Mouse (Mus musculus): ENCODE measurements at regions not wholly inside any gene's neighbourhood (a gene's known extent, or its start where the extent isn't known, plus 50 kb on each side); places are given as distances from the start of the nearest gene placed in this dataset.

DNA sequence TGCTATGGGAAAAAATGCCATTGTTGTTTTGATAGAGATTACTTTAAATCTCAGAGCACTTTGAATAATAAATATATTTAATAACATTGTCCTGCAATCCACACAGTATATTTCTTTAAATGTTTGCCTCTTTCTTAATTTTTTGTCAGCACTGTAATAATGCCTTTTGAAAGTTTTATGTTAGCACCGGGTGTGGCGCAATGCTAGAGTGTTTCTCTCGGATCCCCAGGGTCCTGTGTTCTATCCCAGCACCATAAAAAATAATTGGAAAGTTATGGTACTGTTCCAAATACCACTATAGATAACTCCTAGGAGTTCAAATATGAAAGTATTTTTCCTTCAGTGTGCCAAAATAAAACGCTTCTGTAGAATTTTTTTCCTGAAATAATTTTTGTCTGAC is 147.6 kb downstream of the Fbxo4 start:
- Histone ChIP-seq H3K27me3 (ENCODE audit: control insufficient read depth, insufficient read depth, low read length, poor library complexity, severe bottlenecking) (no peaks in the 10 kb centered on the region), H3K27ac (ENCODE audit: insufficient read depth, low read length) (no peak overlapping the region), H3K4me3 (ENCODE audit: low read depth, low read length) (no peak overlapping the region), H3K36me3 (ENCODE audit: control insufficient read depth, insufficient read depth, low read length, poor library complexity, severe bottlenecking) (no peaks in the 10 kb centered on the region), H3K4me1 (ENCODE audit: control insufficient read depth, insufficient read depth, low read length) (no peaks in the 10 kb centered on the region), H3K9me3 (replicated peaks; ENCODE audit: control insufficient read depth, insufficient read depth, low read length, poor library complexity, severe bottlenecking) (no peaks in the 10 kb centered on the region), H3K9ac (ENCODE audit: low read depth, poor library complexity, severe bottlenecking) (no peak overlapping the region)
- TF ChIP-seq EP300 (IDR thresholded peaks at IDR 0.05; ENCODE audit: insufficient read depth, low read depth, low read length) (no peak), POLR2A (IDR thresholded peaks at IDR 0.05; ENCODE audit: insufficient read depth, low read length) (no peak), CTCF (IDR thresholded peaks at IDR 0.05; ENCODE audit: low read depth, low read length) (no peak)

DNA sequence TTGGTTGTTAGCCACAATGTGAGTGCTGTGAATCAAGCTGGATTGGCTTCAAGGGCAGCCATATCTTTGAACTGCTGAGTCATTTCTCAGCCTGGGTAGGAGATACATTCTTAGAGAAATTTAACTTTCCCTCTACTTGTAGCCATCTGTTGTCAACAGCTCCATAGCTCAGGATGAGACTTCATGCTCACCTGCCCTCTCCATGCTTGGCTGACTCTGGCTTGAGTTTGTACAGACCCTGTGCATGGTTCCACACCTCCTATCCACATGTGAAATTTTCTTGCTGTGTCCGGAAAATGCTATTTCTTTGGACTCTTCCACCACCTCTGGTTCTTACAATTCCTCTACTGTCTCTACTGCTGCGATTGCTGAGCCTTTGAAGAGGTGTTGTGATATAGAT is 173.9 kb downstream of the Fbxo4 start:
- TF ChIP-seq EP300 (IDR thresholded peaks at IDR 0.05; ENCODE audit: insufficient read depth, low read depth, low read length) = no peak
- no peak overlapping the region for H3K9ac ChIP-seq (ENCODE audit: low read depth, poor library complexity, severe bottlenecking)
- no peak overlapping the region for H3K27ac ChIP-seq (ENCODE audit: insufficient read depth, low read length)
- no peaks in the 10 kb centered on the region for H3K4me1 ChIP-seq (ENCODE audit: control insufficient read depth, insufficient read depth, low read length)
- no peaks in the 10 kb centered on the region; the same call in 1 of the 2 replicates for H3K9me3 ChIP-seq (replicated peaks; ENCODE audit: control insufficient read depth, insufficient read depth, low read length, poor library complexity, severe bottlenecking)
- H3K27me3 ChIP-seq (ENCODE audit: control insufficient read depth, insufficient read depth, low read length, poor library complexity, severe bottlenecking) = no peaks in the 10 kb centered on the region
- no peaks in the 10 kb centered on the region for H3K36me3 ChIP-seq (ENCODE audit: control insufficient read depth, insufficient read depth, low read length, poor library complexity, severe bottlenecking)
- H3K4me3 ChIP-seq (ENCODE audit: low read depth, low read length) = no peak overlapping the region

DNA sequence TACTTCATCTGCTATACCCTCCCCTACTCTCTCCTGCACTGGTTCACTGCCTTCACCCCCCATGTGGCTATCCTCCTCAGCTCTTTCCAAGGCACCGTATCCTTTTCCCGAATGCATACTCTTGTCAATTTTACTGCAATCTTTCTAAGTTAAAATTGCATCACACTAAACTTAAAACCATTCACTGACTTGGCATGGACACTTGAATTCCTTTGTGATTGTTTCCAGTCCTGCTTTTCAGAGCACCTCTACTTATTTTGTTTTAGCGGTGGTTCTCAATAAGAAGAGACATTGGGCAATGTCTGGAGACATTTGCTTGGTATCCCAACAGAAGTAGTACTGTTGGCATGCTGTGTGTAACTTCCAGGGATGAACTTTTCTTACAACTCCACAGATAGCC is 192.6 kb upstream of the Ghr start:
- H3K4me1 ChIP-seq (ENCODE audit: control insufficient read depth, insufficient read depth, low read length) = no peaks in the 10 kb centered on the region
- no peak overlapping the region for H3K27ac ChIP-seq (ENCODE audit: insufficient read depth, low read length)
- H3K9me3 ChIP-seq (replicated peaks; ENCODE audit: control insufficient read depth, insufficient read depth, low read length, poor library complexity, severe bottlenecking) = no peaks in the 10 kb centered on the region
- TF ChIP-seq CTCF (IDR thresholded peaks at IDR 0.05; ENCODE audit: low read depth, low read length) = no peak
- TF ChIP-seq EP300 (IDR thresholded peaks at IDR 0.05; ENCODE audit: insufficient read depth, low read depth, low read length) = no peak
- TF ChIP-seq POLR2A (IDR thresholded peaks at IDR 0.05; ENCODE audit: insufficient read depth, low read length) = no peak
- H3K36me3 ChIP-seq (ENCODE audit: control insufficient read depth, insufficient read depth, low read length, poor library complexity, severe bottlenecking) = no peaks in the 10 kb centered on the region
- no peak overlapping the region for H3K4me3 ChIP-seq (ENCODE audit: low read depth, low read length)
- no peaks in the 10 kb centered on the region; the same call in 1 of the 2 replicates for H3K27me3 ChIP-seq (ENCODE audit: control insufficient read depth, insufficient read depth, low read length, poor library complexity, severe bottlenecking)
- no peak overlapping the region for H3K9ac ChIP-seq (ENCODE audit: low read depth, poor library complexity, severe bottlenecking)

DNA sequence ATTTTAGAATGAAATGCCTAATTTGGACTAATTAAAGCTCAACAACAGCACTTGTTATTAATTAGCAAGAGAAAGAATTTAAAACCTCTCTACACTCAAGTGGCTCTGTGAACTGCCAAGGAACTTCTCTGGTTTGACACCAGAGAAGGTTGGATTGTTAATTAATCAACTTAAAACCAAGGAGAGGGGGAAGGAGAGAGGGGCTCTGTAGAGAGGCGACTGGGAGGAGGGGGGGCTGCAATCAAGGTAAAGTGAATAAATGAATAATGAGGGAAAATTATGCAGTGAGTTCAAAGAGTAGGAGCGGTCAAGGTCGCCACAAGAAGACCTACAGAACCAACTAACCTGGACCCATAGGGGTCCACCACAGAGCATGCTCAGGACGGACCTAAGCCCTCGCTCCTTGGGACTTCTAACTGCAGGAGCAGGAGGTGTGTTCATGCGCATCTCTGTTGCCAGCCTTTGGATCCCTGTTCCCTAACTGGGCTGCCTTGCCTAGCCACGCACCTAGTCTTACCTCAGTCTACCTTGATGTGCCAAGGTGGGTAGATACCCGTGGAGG is 189.0 kb upstream of the Ghr start:
- Histone ChIP-seq H3K4me1 (ENCODE audit: control insufficient read depth, insufficient read depth, low read length) (no peaks in the 10 kb centered on the region), H3K36me3 (ENCODE audit: control insufficient read depth, insufficient read depth, low read length, poor library complexity, severe bottlenecking) (no peaks in the 10 kb centered on the region), H3K9me3 (replicated peaks; ENCODE audit: control insufficient read depth, insufficient read depth, low read length, poor library complexity, severe bottlenecking) (no peaks in the 10 kb centered on the region), H3K27ac (ENCODE audit: insufficient read depth, low read length) (no peak overlapping the region), H3K27me3 (ENCODE audit: control insufficient read depth, insufficient read depth, low read length, poor library complexity, severe bottlenecking) (no peaks in the 10 kb centered on the region), H3K4me3 (ENCODE audit: low read depth, low read length) (no peak overlapping the region), H3K9ac (ENCODE audit: low read depth, poor library complexity, severe bottlenecking) (no peak overlapping the region)
- TF ChIP-seq POLR2A (IDR thresholded peaks at IDR 0.05; ENCODE audit: insufficient read depth, low read length) (no peak), CTCF (IDR thresholded peaks at IDR 0.05; ENCODE audit: low read depth, low read length) (no peak), EP300 (IDR thresholded peaks at IDR 0.05; ENCODE audit: insufficient read depth, low read depth, low read length) (no peak)

DNA sequence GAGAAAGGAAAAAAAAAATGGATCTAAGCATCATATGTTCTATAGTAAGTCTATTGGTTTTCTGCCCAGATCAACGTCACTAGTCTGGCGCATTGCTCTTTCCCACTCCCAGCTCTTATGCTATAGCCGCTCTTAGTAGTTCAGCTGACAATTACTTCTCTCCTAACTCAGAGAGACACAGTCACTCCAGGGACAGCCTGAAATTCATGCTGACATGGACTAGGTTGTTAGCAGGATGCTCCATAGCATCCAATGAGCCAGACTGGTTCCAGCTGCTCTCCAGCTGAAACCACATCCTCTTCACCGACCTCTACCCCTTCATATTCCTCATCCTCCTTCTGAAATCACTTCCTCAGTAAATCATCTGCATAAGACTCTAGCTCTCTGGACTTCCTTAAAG is 187.0 kb upstream of the Ghr start:
- Histone ChIP-seq H3K4me3 (ENCODE audit: low read depth, low read length) (no peak overlapping the region), H3K9me3 (replicated peaks; ENCODE audit: control insufficient read depth, insufficient read depth, low read length, poor library complexity, severe bottlenecking) (no peaks in the 10 kb centered on the region), H3K9ac (ENCODE audit: low read depth, poor library complexity, severe bottlenecking) (no peak overlapping the region), H3K4me1 (ENCODE audit: control insufficient read depth, insufficient read depth, low read length) (no peaks in the 10 kb centered on the region), H3K27me3 (ENCODE audit: control insufficient read depth, insufficient read depth, low read length, poor library complexity, severe bottlenecking) (no peaks in the 10 kb centered on the region), H3K36me3 (ENCODE audit: control insufficient read depth, insufficient read depth, low read length, poor library complexity, severe bottlenecking) (no peaks in the 10 kb centered on the region), H3K27ac (ENCODE audit: insufficient read depth, low read length) (no peak overlapping the region)
- no peak for TF ChIP-seq CTCF (IDR thresholded peaks at IDR 0.05; ENCODE audit: low read depth, low read length)
- TF ChIP-seq POLR2A (IDR thresholded peaks at IDR 0.05; ENCODE audit: insufficient read depth, low read length) = no peak
- no peak for TF ChIP-seq EP300 (IDR thresholded peaks at IDR 0.05; ENCODE audit: insufficient read depth, low read depth, low read length)

DNA sequence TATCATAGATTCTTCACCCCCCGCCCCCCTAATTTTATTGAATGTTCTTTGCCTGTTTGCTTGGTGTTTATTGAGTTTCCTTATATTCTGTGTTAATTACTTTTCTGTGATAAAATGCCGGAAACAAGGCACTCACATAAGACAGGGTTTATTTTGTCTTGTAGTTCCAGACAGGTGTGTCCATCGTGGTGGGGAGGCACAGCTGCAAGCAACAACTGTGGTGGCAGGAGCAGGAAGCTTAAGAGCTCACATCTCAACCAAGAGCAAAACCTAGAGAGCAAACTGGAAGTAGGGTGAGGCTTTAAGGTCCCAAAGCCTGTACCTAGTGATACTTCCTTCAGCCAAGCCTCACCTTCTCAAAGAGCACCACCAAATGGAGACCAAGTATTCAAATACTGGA is 181.4 kb upstream of the Ghr start:
- Histone ChIP-seq H3K4me1 (ENCODE audit: control insufficient read depth, insufficient read depth, low read length) (no peaks in the 10 kb centered on the region), H3K9me3 (replicated peaks; ENCODE audit: control insufficient read depth, insufficient read depth, low read length, poor library complexity, severe bottlenecking) (0 out of 2 replicates have a peak, but pooled peaks cover 2% of the 10 kb centered on the region), H3K27ac (ENCODE audit: insufficient read depth, low read length) (no peak overlapping the region), H3K4me3 (ENCODE audit: low read depth, low read length) (no peak overlapping the region), H3K36me3 (ENCODE audit: control insufficient read depth, insufficient read depth, low read length, poor library complexity, severe bottlenecking) (no peaks in the 10 kb centered on the region), H3K27me3 (ENCODE audit: control insufficient read depth, insufficient read depth, low read length, poor library complexity, severe bottlenecking) (no peaks in the 10 kb centered on the region), H3K9ac (ENCODE audit: low read depth, poor library complexity, severe bottlenecking) (no peak overlapping the region)
- no peak for TF ChIP-seq CTCF (IDR thresholded peaks at IDR 0.05; ENCODE audit: low read depth, low read length)
- no peak for TF ChIP-seq EP300 (IDR thresholded peaks at IDR 0.05; ENCODE audit: insufficient read depth, low read depth, low read length)
- no peak for TF ChIP-seq POLR2A (IDR thresholded peaks at IDR 0.05; ENCODE audit: insufficient read depth, low read length)
